Mouse (Mus musculus): ENCODE results near the gene Rars2. TPM values are rescaled to one million over a fixed set of nuclear protein-coding genes. Genes with fewer than 3 reads are reported as not detected.

Rars2 gene
- total and polyA plus RNA-seq, 3 experiments, result 47.7 to 60.3 TPM; not detected in 1

DNA sequence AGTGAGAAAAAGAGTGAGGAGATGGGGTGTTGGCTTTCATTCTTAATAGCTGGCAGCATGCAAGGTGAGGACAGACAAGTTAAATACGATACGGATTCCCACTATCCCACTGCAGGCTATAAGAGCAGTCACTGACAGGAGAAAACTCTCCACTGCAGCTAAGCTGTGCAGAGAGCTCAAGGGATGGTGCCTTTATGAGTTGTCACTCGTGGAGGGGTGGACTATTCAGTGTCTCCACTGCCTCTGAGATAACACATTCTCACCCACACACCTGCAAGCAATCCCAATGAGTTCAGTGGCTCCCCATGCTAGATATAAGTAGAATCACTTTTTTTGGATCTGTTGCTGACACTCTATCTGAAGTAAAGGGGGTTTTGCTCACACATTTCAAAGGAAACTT, 93.4 kb downstream of the Rars2 start:
- no peaks in the 10 kb centered on the region for H3K79me2 ChIP-seq (ENCODE audit: control insufficient read depth, insufficient read depth, low read length, poor library complexity)
- H3K9me3 ChIP-seq (replicated peaks; ENCODE audit: insufficient read depth, low read length), result no peaks in the 10 kb centered on the region
- H3K4me1 ChIP-seq (ENCODE audit: control insufficient read depth in 1 of 2, insufficient read depth in 2 of 2, low read length in 2 of 2), result no peaks in the 10 kb centered on the region
- H3K9ac ChIP-seq (ENCODE audit: control insufficient read depth, low read depth, low read length, poor library complexity, severe bottlenecking), result no peak overlapping the region
- peaks cover 3 to 5% of the 10 kb centered on the region in 2 experiments; a peak in 2 of 4 replicates for H3K27me3 ChIP-seq (ENCODE audit: control insufficient read depth in 1 of 2, insufficient read depth in 2 of 2, low read length in 2 of 2)
- H3K27ac ChIP-seq (ENCODE audit: control insufficient read depth, low read depth, low read length), result no peak overlapping the region
- no peak overlapping the region for H3K4me3 ChIP-seq (ENCODE audit: control insufficient read depth in 1 of 2, insufficient read depth in 1 of 2, low read depth in 2 of 2, low read length in 2 of 2)
- TF ChIP-seq MAZ (IDR thresholded peaks at IDR 0.05; ENCODE audit: low read depth, low read length), result no peak
- TF ChIP-seq KAT2A (conservative IDR thresholded peaks at IDR 0.05; ENCODE audit: low read depth, low read length), result no peak
- TF ChIP-seq E2F4 (IDR thresholded peaks at IDR 0.05; ENCODE audit: borderline replicate concordance, low read depth, low read length), result no peak
- no peak for TF ChIP-seq POLR2A (IDR thresholded peaks at IDR 0.05; ENCODE audit: control insufficient read depth in 1 of 2, insufficient read depth in 1 of 2, low read depth in 1 of 2, low read length in 2 of 2, poor library complexity in 1 of 2)
- no peak for TF ChIP-seq UBTF (IDR thresholded peaks at IDR 0.05; ENCODE audit: borderline replicate concordance, insufficient read depth, low read depth, low read length)
- TF ChIP-seq ZKSCAN1 (IDR thresholded peaks at IDR 0.05; ENCODE audit: low read depth, low read length), result no peak
- no peak for TF ChIP-seq GABPA (IDR thresholded peaks at IDR 0.05; ENCODE audit: low read depth, low read length)
- TF ChIP-seq MXI1 (IDR thresholded peaks at IDR 0.05; ENCODE audit: low read depth, low read length), result no peak
- TF ChIP-seq ZMIZ1 (IDR thresholded peaks at IDR 0.05; ENCODE audit: low read depth, low read length), result no peak
- no peak for TF ChIP-seq RCOR1 (IDR thresholded peaks at IDR 0.05; ENCODE audit: low read depth, low read length)
- no peak for TF ChIP-seq MYB (IDR thresholded peaks at IDR 0.05; ENCODE audit: low read depth, low read length)
- no peaks in the 10 kb centered on the region for H3K36me3 ChIP-seq (ENCODE audit: control insufficient read depth in 1 of 2, insufficient read depth in 2 of 2, low read length in 2 of 2)
- DNase-seq (ENCODE audit: low read depth, low spot score), result no peak

Other genes starting within 250 kb of the Rars2 start
- 23.4 and 28.5 TPM in 2 replicates for gene Akirin2, start 64.0 kb upstream of the Rars2 start, total RNA-seq (2012; rRNA removed)
- gene Akirin2, start 64.0 kb upstream of the Rars2 start, polyA plus RNA-seq (2012; ENCODE audit: insufficient read depth in 1 of 2, insufficient read length in 2 of 2, low read depth in 1 of 2, low replicate concordance in 2 of 2, missing spikeins in 1 of 2), result 10 to 100 TPM in 1 of 2 experiments, not detected in 1; 45.8 TPM
- gene Orc3, start within 50 bp of the Rars2 start, total RNA-seq (2012; rRNA removed), result 48.0 and 54.5 TPM in 2 replicates
- gene Orc3, start within 50 bp of the Rars2 start, polyA plus RNA-seq (2012; ENCODE audit: insufficient read depth in 1 of 2, insufficient read length in 2 of 2, low read depth in 1 of 2, low replicate concordance in 2 of 2, missing spikeins in 1 of 2), result 10 to 100 TPM in 1 of 2 experiments, not detected in 1; 74.2 TPM
- 25.8 and 26.0 TPM in 2 replicates for gene Slc35a1, start 72.5 kb downstream of the Rars2 start, total RNA-seq (2012; rRNA removed)
- 10 to 100 TPM in 1 of 2 experiments, not detected in 1; 24.3 TPM for gene Slc35a1, start 72.5 kb downstream of the Rars2 start, polyA plus RNA-seq (2012; ENCODE audit: insufficient read depth in 1 of 2, insufficient read length in 2 of 2, low read depth in 1 of 2, low replicate concordance in 2 of 2, missing spikeins in 1 of 2)
- not detected in 2 replicates for gene Cfap206, start 115.2 kb downstream of the Rars2 start, total RNA-seq (2012; rRNA removed)
- not detected for gene Cfap206, start 115.2 kb downstream of the Rars2 start, polyA plus RNA-seq (2012; ENCODE audit: insufficient read depth in 1 of 2, insufficient read length in 2 of 2, low read depth in 1 of 2, low replicate concordance in 2 of 2, missing spikeins in 1 of 2)
- not detected in 2 replicates for gene Gm136, start 141.3 kb downstream of the Rars2 start, total RNA-seq (2012; rRNA removed)
- not detected for gene Gm136, start 141.3 kb downstream of the Rars2 start, polyA plus RNA-seq (2012; ENCODE audit: insufficient read depth in 1 of 2, insufficient read length in 2 of 2, low read depth in 1 of 2, low replicate concordance in 2 of 2, missing spikeins in 1 of 2)
- gene Smim8, start 163.5 kb downstream of the Rars2 start, total RNA-seq (2012; rRNA removed), result 8.5 and 9.8 TPM in 2 replicates
- 1 to 10 TPM in 1 of 2 experiments, not detected in 1; 8.1 TPM for gene Smim8, start 163.5 kb downstream of the Rars2 start, polyA plus RNA-seq (2012; ENCODE audit: insufficient read depth in 1 of 2, insufficient read length in 2 of 2, low read depth in 1 of 2, low replicate concordance in 2 of 2, missing spikeins in 1 of 2)

Measured in MEL (cell line).